Mouse (Mus musculus): ENCODE data around the gene Adam10.
A peak's percentile ranks its signal among the peaks of the same experiment; 100 is the strongest.

Adam10 gene

GRCm38 (mm10) chr9:70678682-70679131, at the start of gene Adam10:
Gene Adam10, plus strand, starts transcription at chr9:70678997.
- DNase-seq (ENCODE audit: low spot score): peak; percentile 98

GRCm38 (mm10) chr9:70629711-70630110, 49.1 kb upstream of the Adam10 start:
- no peak for DNase-seq (ENCODE audit: low spot score)

GRCm38 (mm10) chr9:70631665-70632064, 47.1 kb upstream of the Adam10 start:
- no peak for DNase-seq (ENCODE audit: low spot score)

GRCm38 (mm10) chr9:70636748-70637147, 42.0 kb upstream of the Adam10 start:
- no peak for DNase-seq (ENCODE audit: low spot score)

GRCm38 (mm10) chr9:70650260-70650659, 28.5 kb upstream of the Adam10 start:
- no peak for DNase-seq (ENCODE audit: low spot score)

- no peak for DNase-seq (ENCODE audit: low spot score)
These were observed 27.8 kb upstream of the Adam10 start for GRCm38 (mm10) chr9:70650994-70651393.

GRCm38 (mm10) chr9:70652221-70652620, 26.6 kb upstream of the Adam10 start:
- DNase-seq (ENCODE audit: low spot score): no peak

GRCm38 (mm10) chr9:70653875-70654274, 24.9 kb upstream of the Adam10 start:
- no peak for DNase-seq (ENCODE audit: low spot score)

GRCm38 (mm10) chr9:70654496-70654895, 24.3 kb upstream of the Adam10 start:
- no peak for DNase-seq (ENCODE audit: low spot score)

GRCm38 (mm10) chr9:70655764-70656129, 23.1 kb upstream of the Adam10 start:
- no peak for DNase-seq (ENCODE audit: low spot score)

GRCm38 (mm10) chr9:70656130-70657007, 22.4 kb upstream of the Adam10 start, which contains the start of gene Gm10642:
Gene Gm10642, plus strand, starts transcription at chr9:70656251.
- peak; percentile 14 for DNase-seq (ENCODE audit: low spot score)

- peak; percentile 97 for DNase-seq (ENCODE audit: low spot score)
These were observed 21.5 kb upstream of the Adam10 start, which contains the start of gene Mindy2 for GRCm38 (mm10) chr9:70657013-70657967. Gene Mindy2, minus strand, starts transcription at chr9:70657174.

GRCm38 (mm10) chr9:70658266-70658665, 20.5 kb upstream of the Adam10 start:
- DNase-seq (ENCODE audit: low spot score): no peak

GRCm38 (mm10) chr9:70664847-70665246, 13.9 kb upstream of the Adam10 start:
- no peak for DNase-seq (ENCODE audit: low spot score)

GRCm38 (mm10) chr9:70665372-70666145, 13.2 kb upstream of the Adam10 start:
- DNase-seq (ENCODE audit: low spot score): no peak

- DNase-seq (ENCODE audit: low spot score): no peak
These were observed 12.0 kb upstream of the Adam10 start for GRCm38 (mm10) chr9:70666811-70667210.

GRCm38 (mm10) chr9:70668048-70668447, 10.7 kb upstream of the Adam10 start:
- no peak for DNase-seq (ENCODE audit: low spot score)

GRCm38 (mm10) chr9:70669197-70669596, 9.6 kb upstream of the Adam10 start:
- peak; percentile 21 for DNase-seq (ENCODE audit: low spot score)

- no peak for DNase-seq (ENCODE audit: low spot score)
These were observed 8.4 kb upstream of the Adam10 start for GRCm38 (mm10) chr9:70670381-70670780.

- DNase-seq (ENCODE audit: low spot score): no peak
These were observed 7.5 kb upstream of the Adam10 start for GRCm38 (mm10) chr9:70671278-70671677.

GRCm38 (mm10) chr9:70671772-70672579, 6.8 kb upstream of the Adam10 start:
- peak; percentile 35 for DNase-seq (ENCODE audit: low spot score)

Data from embryo, embryonic 10 days (tissue).